Mouse (Mus musculus) E14TG2a.4 (cell line): ENCODE data around the gene Lrrc25.

Experiments
- CTCF ChIP-seq: conservative IDR thresholded peaks from 2 replicates; pipeline ENCODE4 v1.5.1; 2014; ENCODE audit warnings: low read length
- POU5F1 ChIP-seq: IDR thresholded peaks from 2 replicates; pipeline ENCODE4 v1.6.1; 2014; ENCODE audit warnings: low read length, borderline replicate concordance

DNA sequence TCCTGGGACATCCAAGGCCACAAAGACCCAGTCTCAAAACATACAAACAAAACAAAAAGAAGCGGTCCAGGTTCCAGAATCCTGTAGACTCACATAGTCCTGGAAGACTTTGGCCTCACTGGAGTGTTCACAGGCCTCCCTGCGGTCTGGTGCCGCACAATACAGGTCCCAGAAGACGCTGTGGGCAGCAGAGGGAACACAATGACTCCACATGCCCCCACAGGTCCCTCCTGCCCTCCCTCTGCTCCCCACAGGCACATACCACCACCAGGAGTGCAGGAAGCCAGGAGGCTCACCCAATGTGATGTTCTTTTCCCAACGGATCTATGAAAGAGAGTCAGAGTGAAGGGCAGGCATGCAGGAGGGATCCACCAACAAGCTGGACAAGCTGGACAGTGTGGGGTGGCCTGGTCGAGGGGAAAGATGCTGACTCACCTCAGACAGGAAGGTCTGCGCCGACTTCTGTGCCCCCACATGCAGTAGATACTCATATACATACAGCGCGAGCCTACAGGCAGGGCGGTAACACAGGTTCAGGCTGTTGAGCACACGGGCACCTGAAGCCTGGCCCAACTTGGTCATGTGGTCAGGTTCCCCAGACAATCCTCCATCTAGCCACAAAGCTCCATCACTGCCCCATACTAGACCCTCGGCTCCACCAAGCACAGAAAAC is 13.7 kb upstream of the Lrrc25 start:
- TF ChIP-seq CTCF, result no peak
- no peak for TF ChIP-seq POU5F1
